Comparison of ENCODE assay signal across 7 mouse cellular contexts in genomic region chr2:32182676-32183296, GRCm38 (mm10). TPM values are rescaled to one million over a fixed set of nuclear protein-coding genes. Genes with fewer than 3 reads are reported as not detected.
DNase-seq lines count a peak whose midpoint lies in the region; ATAC-seq lines count a peak whose summit lies in the region.

No protein-coding gene starts in this region.

- peaks cover 43% of the 10 kb centered on the region for H3K4me1 ChIP-seq in forebrain, embryonic 10.5 days
- peaks cover 35% of the 10 kb centered on the region for H3K4me1 ChIP-seq in hindbrain, embryonic 14.5 days (replicated peaks; ENCODE audit: control insufficient read depth, insufficient read depth, low read length)

- peak; percentile 51 to 60 for DNase-seq in urinary bladder, adult 18-20 months (ENCODE audit: low spot score in 2 of 2)
- DNase-seq in urinary bladder, postnatal 10 days (ENCODE audit: low spot score): no peak
- no peak for DNase-seq in forebrain, embryonic 10.5 days (ENCODE audit: extremely low spot score, low spot score)
- no peak for DNase-seq in hindbrain, embryonic 14.5 days (ENCODE audit: low spot score)
- peak; percentile 76 for DNase-seq in lung, postnatal 10 days
- peak; percentile 53 for DNase-seq in testis, postnatal 14 days (ENCODE audit: low spot score)
- no peak for DNase-seq in embryo, embryonic 11 days

- no peaks in the 10 kb centered on the region for H3K27me3 ChIP-seq in forebrain, embryonic 10.5 days (ENCODE audit: poor library complexity, severe bottlenecking)
- no peaks in the 10 kb centered on the region for H3K27me3 ChIP-seq in hindbrain, embryonic 14.5 days (ENCODE audit: control insufficient read depth, insufficient read depth, low read length)

- H3K4me2 ChIP-seq in hindbrain, embryonic 14.5 days (replicated peaks): 0 out of 2 replicates have a peak overlapping the region, but pooled peaks have one; percentile 9

- peak overlapping the region; percentile 12; the same call in 1 of the 2 replicates for H3K27ac ChIP-seq in forebrain, embryonic 10.5 days
- H3K27ac ChIP-seq in hindbrain, embryonic 14.5 days: peak overlapping the region; percentile 55

- H3K9ac ChIP-seq in hindbrain, embryonic 14.5 days: no peak overlapping the region

- 72% methylated on average over 13 of the region's 13 CpGs for WGBS in forebrain, embryonic 10.5 days
- WGBS in hindbrain, embryonic 14.5 days: 63% methylated on average over 13 of the region's 13 CpGs

- no peak overlapping the region for H3K4me3 ChIP-seq in forebrain, embryonic 10.5 days
- H3K4me3 ChIP-seq in hindbrain, embryonic 14.5 days (replicated peaks; ENCODE audit: low read length): no peak overlapping the region

- peaks cover 73% of the 10 kb centered on the region for H3K36me3 ChIP-seq in forebrain, embryonic 10.5 days (replicated peaks)
- H3K36me3 ChIP-seq in hindbrain, embryonic 14.5 days (replicated peaks; ENCODE audit: control insufficient read depth, insufficient read depth): peaks cover 45% of the 10 kb centered on the region

- H3K9me3 ChIP-seq in forebrain, embryonic 10.5 days: no peaks in the 10 kb centered on the region
- no peaks in the 10 kb centered on the region for H3K9me3 ChIP-seq in hindbrain, embryonic 14.5 days (ENCODE audit: control insufficient read depth, low read length)

- ATAC-seq in hindbrain, embryonic 14.5 days (ENCODE audit: low FRiP score): peak; percentile 61

RNA-seq across cellular contexts. Expression of gene Prrc2b, which starts 31.9 kb away (rescaled TPM):
- polyA plus RNA-seq in forebrain, embryonic 10.5 days (2016; fragmentation: Nextera tagmentation; extraction: Ambion mirVana): 48.2 and 50.1 TPM in 2 replicates
- 105 and 119 TPM in 2 replicates for polyA plus RNA-seq in hindbrain, embryonic 14.5 days (2014; fragmentation: Nextera tagmentation; extraction: Ambion mirVana)

RNA-seq across cellular contexts. Expression of gene Pomt1, which starts 53.6 kb away (rescaled TPM):
- polyA plus RNA-seq in forebrain, embryonic 10.5 days (2016; fragmentation: Nextera tagmentation; extraction: Ambion mirVana): 26.6 and 29.7 TPM in 2 replicates
- 26.5 and 30.8 TPM in 2 replicates for polyA plus RNA-seq in hindbrain, embryonic 14.5 days (2014; fragmentation: Nextera tagmentation; extraction: Ambion mirVana)

Comparison
In these comparisons a context has a peak if more than half of its experiments do, and no peak if none do; other contexts are left out.
1. DNase-seq: peak in urinary bladder, adult 18-20 months (2 of 2), lung, postnatal 10 days (single experiment) and testis, postnatal 14 days (single experiment); none in urinary bladder, postnatal 10 days (single experiment), forebrain, embryonic 10.5 days (single experiment), hindbrain, embryonic 14.5 days (single experiment) and embryo, embryonic 11 days (single experiment).